Mouse (Mus musculus) layer of hippocampus, postnatal 10 days (tissue): ENCODE measurements around the gene Ppip5k1. TPM values are rescaled to one million over a fixed set of nuclear protein-coding genes. Genes with fewer than 3 reads are reported as not detected.
"Not testable (repeated sequence)": the region's sequence is repeated elsewhere in the genome, so short reads cannot be mapped to it uniquely, and the experiment has no call there.

Experiments used
- DNase-seq, 2 experiments: peaks; one replicate each; pipeline ENCODE4 v3.0.0; 2021; ENCODE audit warnings: low spot score in 2 of 2
- long read RNA-seq: library from polyadenylated mRNA; stranded (forward); transcript quantifications from one replicate; pipeline ENCODE4 v2.0.0, GENCODE M21; 2023
- total RNA-seq, 2 experiments: library from RNA; stranded (reverse); gene quantifications; 2 replicates each; pipeline ENCODE4 v1.2.3; 2021

Gene Ppip5k1
- 10 to 100 TPM; 50.0 to 51.1 TPM for total RNA-seq
- long read RNA-seq, partial matches to known transcripts: 6 of 10 reads
- long read RNA-seq, other reads (novel, unspliced or antisense): 4 of 10 reads

- DNase-seq: peak; percentile 99
Measured at GRCm38 (mm10) chr2:121354820-121355592, at the start of gene Ppip5k1. Gene Ppip5k1, minus strand, starts transcription at chr2:121355396.

- no peak for DNase-seq
Measured at GRCm38 (mm10) chr2:121403296-121403695, 48.1 kb upstream of the Ppip5k1 start.

GRCm38 (mm10) chr2:121396624-121397023 is 41.4 kb upstream of the Ppip5k1 start:
- DNase-seq: peak; percentile 91 to 93

GRCm38 (mm10) chr2:121386961-121387575 is 31.9 kb upstream of the Ppip5k1 start, which contains the start of gene Strc:
Gene Strc, minus strand, starts transcription at chr2:121387168.
- DNase-seq: not testable (repeated sequence)

- DNase-seq: no peak
Measured at GRCm38 (mm10) chr2:121374766-121375165, 19.6 kb upstream of the Ppip5k1 start.

- no peak for DNase-seq
Measured at GRCm38 (mm10) chr2:121372266-121372665, 17.1 kb upstream of the Ppip5k1 start.

- DNase-seq: no peak
Measured at GRCm38 (mm10) chr2:121370921-121371320, 15.7 kb upstream of the Ppip5k1 start.

GRCm38 (mm10) chr2:121368831-121369230 is 13.6 kb upstream of the Ppip5k1 start:
- DNase-seq: peak; percentile 60 to 62

GRCm38 (mm10) chr2:121363656-121364055 is 8.5 kb upstream of the Ppip5k1 start:
- no peak for DNase-seq

GRCm38 (mm10) chr2:121359461-121359860 is 4.3 kb upstream of the Ppip5k1 start:
- no peak for DNase-seq

- peak; percentile 73 to 79 for DNase-seq
Measured at GRCm38 (mm10) chr2:121358381-121358780, 3.2 kb upstream of the Ppip5k1 start.

- no peak for DNase-seq
Measured at GRCm38 (mm10) chr2:121357961-121358360, 2.8 kb upstream of the Ppip5k1 start.

- DNase-seq: no peak
Measured at GRCm38 (mm10) chr2:121357494-121357893, 2.3 kb upstream of the Ppip5k1 start, which contains the start of gene Ckmt1. Gene Ckmt1, plus strand, starts transcription at chr2:121357714.

- no peak for DNase-seq
Measured at GRCm38 (mm10) chr2:121354378-121354777, 818 bp downstream of the Ppip5k1 start.

GRCm38 (mm10) chr2:121353156-121353555 is 2.0 kb downstream of the Ppip5k1 start:
- DNase-seq: no peak

GRCm38 (mm10) chr2:121339057-121339456 is 16.1 kb downstream of the Ppip5k1 start:
- no peak for DNase-seq

- DNase-seq: no peak
Measured at GRCm38 (mm10) chr2:121329492-121329891, 25.7 kb downstream of the Ppip5k1 start.

GRCm38 (mm10) chr2:121323693-121324470 is 31.3 kb downstream of the Ppip5k1 start:
- no peak for DNase-seq

- DNase-seq: no peak
Measured at GRCm38 (mm10) chr2:121323041-121323440, 32.2 kb downstream of the Ppip5k1 start.

GRCm38 (mm10) chr2:121316278-121316677 is 38.9 kb downstream of the Ppip5k1 start:
- DNase-seq: no peak

- DNase-seq: no peak
Measured at GRCm38 (mm10) chr2:121308997-121309416, 46.2 kb downstream of the Ppip5k1 start.
